Mouse (Mus musculus) bone marrow, adult 2 months (tissue): ENCODE results near the gene Gkn2.

Experiments
- CTCF ChIP-seq: fragments of 200-500 bp; IDR thresholded peaks from 2 replicates; pipeline ENCODE4 v1.5.1; 2011; ENCODE audit warnings: low read length, control low read depth; ENCODE audit not compliant: control insufficient read depth, insufficient read depth
- POLR2A ChIP-seq: fragments of 200-500 bp; IDR thresholded peaks from 2 replicates; pipeline ENCODE4 v1.6.1; 2011; ENCODE audit warnings: low read depth, mild to moderate bottlenecking, control low read depth, low read length, borderline replicate concordance; ENCODE audit not compliant: control insufficient read depth

DNA sequence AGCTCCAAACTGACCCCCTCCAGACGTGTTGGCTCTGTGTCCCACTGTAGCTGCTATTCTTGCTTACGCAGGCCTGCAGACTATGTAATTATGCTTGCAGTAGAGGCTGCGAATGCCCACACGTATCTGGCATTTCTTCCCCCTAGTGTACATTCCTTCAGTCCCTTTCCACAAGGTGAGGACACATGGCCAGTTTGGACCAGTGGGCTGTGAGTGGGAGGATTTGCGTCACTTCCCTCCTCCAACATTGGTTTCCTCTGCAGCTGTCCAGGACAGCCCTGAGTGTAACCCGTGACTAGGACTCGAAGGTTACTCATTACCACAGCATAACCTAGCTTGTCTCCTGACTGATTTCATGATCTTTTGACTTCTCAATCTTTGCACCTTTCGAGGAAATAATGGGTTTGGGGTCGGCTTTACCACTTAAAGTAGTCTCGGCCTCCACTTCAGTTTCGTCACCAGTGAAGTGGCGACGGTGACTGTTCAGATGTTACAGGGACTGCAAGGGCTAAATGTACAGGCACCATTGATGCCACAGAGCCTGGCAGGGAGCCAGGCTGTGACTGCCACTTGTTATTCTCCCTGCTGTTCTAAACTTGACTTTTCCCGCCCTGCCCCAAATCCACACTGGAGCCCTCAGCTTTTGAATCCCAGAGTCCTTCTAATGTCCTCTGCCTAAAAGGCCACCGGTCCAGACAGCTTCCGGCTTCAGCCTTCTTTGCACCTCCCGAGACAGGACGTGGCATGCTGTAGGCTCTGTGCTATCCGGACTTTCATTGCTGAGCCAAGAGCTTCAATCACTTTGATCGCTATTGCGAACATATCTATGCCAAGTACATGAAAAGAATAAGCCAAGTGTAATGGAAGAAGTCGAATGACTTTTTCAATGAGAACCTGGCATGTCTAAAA is 44.6 kb upstream of the Gkn2 start:
- TF ChIP-seq CTCF, result no peak
- no peak for TF ChIP-seq POLR2A
